Mouse (Mus musculus) kidney, adult 2 months (tissue): ENCODE measurements at regions not wholly inside any gene's neighbourhood (a gene's known extent, or its start where the extent isn't known, plus 50 kb on each side); places are given as distances from the start of the nearest gene placed in this dataset.

Experiments
- CTCF ChIP-seq: fragments of 200-500 bp; conservative IDR thresholded peaks from 2 replicates; pipeline ENCODE4 v1.5.1; 2011; ENCODE audit warnings: low read depth, mild to moderate bottlenecking, control low read depth, low read length, moderate library complexity, mixed read lengths; ENCODE audit not compliant: insufficient read depth, insufficient read length
- POLR2A ChIP-seq: fragments of 200-500 bp; IDR thresholded peaks from one replicate; pipeline ENCODE4 v1.6.1; 2011; ENCODE audit warnings: low read depth, low read length, control low read depth

GRCm38 (mm10) chr14:80374290-80374689, 390.4 kb downstream of the Olfm4 start:
- TF ChIP-seq POLR2A (no peak), CTCF (no peak)
